Mouse (Mus musculus): ENCODE measurements at regions not wholly inside any gene's neighbourhood (a gene's known extent, or its start where the extent isn't known, plus 50 kb on each side); places are given as distances from the start of the nearest gene placed in this dataset.

DNA sequence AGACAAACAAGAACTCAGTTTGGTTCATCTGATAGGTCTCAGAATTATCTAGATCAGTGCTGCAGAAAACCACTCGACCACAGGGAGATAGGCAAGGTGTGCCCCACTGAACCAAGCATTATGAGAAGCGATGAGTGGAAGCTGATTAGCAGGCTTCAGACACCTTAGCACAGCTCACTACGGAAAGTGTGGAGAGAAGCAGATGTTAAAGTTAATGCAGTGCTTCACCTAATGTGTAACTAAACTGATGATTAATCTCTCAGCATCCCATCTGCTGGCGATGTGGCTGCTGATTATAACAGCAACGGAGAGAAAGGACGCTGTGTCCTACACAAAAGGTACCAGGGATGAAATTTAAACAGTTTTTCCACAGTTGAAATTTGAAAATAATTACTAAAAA is 1517.8 kb upstream of the Pcdh20 start:
- ATAC-seq (ENCODE audit: low read depth) = 0 out of 2 replicates have a peak, but pooled peaks have one; percentile 19
- 37% methylated on average over 6 of the region's 6 CpGs for WGBS
- Histone ChIP-seq H3K36me3 (no peaks in the 10 kb centered on the region), H3K27ac (replicated peaks) (no peak overlapping the region), H3K9ac (no peak overlapping the region), H3K9me3 (no peaks in the 10 kb centered on the region), H3K27me3 (no peaks in the 10 kb centered on the region), H3K4me2 (no peak overlapping the region), H3K4me1 (replicated peaks) (0 out of 2 replicates have a peak, but pooled peaks cover 2% of the 10 kb centered on the region), H3K4me3 (no peak overlapping the region)

DNA sequence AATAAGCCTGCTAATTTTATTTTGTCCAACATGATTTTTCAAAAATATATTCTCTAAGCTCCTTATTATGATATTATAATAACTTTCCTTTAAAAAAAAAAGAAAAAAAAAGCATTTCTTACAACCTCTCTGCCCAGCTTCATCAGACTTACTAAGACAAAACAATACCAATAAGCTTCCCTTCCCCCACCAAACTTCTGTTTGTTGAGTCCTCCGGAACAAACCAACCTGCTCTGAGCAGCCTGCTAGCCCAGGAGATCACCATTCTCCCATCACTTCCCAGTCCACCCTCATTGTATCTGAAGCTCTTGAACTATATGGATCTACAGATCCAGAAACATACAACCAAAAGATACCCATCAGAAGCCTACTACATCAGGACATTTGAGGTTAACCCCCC is 1514.9 kb upstream of the Pcdh20 start:
- 33% methylated on average over 1 of the region's 1 CpGs for WGBS
- Histone ChIP-seq H3K9me3 (no peaks in the 10 kb centered on the region), H3K9ac (no peak overlapping the region), H3K27me3 (no peaks in the 10 kb centered on the region), H3K36me3 (no peaks in the 10 kb centered on the region), H3K4me2 (no peak overlapping the region), H3K4me1 (replicated peaks) (0 out of 2 replicates have a peak, but pooled peaks cover 2% of the 10 kb centered on the region), H3K4me3 (no peak overlapping the region), H3K27ac (replicated peaks) (no peak overlapping the region)
- ATAC-seq (ENCODE audit: low read depth) = no peak

DNA sequence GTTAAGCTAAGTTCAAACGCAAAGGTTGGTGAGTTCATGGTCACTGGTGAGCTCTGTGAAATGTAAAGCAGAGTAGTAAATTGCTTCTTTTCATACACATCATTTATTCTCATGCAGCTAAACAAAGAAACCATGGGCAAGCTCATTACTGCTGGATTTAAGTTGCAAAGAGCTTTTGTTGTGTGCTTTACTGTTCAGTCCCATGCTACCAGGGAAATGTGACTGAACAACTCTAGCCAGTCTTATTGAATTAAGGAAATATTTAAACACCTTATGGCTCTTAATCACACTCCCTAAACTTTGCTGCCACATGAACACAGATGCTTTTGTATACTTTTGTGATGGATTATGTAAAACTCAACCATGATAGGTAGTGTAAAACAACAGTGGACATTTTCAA is 1514.4 kb upstream of the Pcdh20 start:
- no peak overlapping the region for H3K4me2 ChIP-seq
- no peak overlapping the region for H3K4me3 ChIP-seq
- no peak overlapping the region for H3K27ac ChIP-seq (replicated peaks)
- H3K9me3 ChIP-seq = no peaks in the 10 kb centered on the region
- ATAC-seq (ENCODE audit: low read depth) = no peak
- 24% methylated on average over 1 of the region's 1 CpGs for WGBS
- no peaks in the 10 kb centered on the region for H3K36me3 ChIP-seq
- H3K4me1 ChIP-seq (replicated peaks) = 0 out of 2 replicates have a peak, but pooled peaks cover 2% of the 10 kb centered on the region
- no peaks in the 10 kb centered on the region for H3K27me3 ChIP-seq
- H3K9ac ChIP-seq = no peak overlapping the region
